Mouse (Mus musculus) kidney, adult 2 months (tissue): ENCODE data around the gene Mbnl2. TPM values are rescaled to one million over a fixed set of nuclear protein-coding genes. Genes with fewer than 3 reads are reported as not detected.
"Not testable (repeated sequence)": the region's sequence is repeated elsewhere in the genome, so short reads cannot be mapped to it uniquely, and the experiment has no call there.

Experiments
- DNase-seq: peaks from one replicate; pipeline ENCODE4 v3.0.0; 2021
- H3K27ac ChIP-seq: fragments of 200-500 bp; 2 replicates; pipeline ENCODE4 v1.5.1; 2012; ENCODE audit warnings: low read depth, low read length, control low read depth, inconsistent platforms; ENCODE audit not compliant: insufficient read depth
- H3K27me3 ChIP-seq: fragments of 200-500 bp; replicated peaks from 2 replicates; pipeline ENCODE4 v1.6.1; 2012; ENCODE audit warnings: mild to moderate bottlenecking, moderate library complexity, low read length, inconsistent platforms; ENCODE audit not compliant: control insufficient read depth, insufficient read depth
- H3K36me3 ChIP-seq: fragments of 200-500 bp; 2 replicates; pipeline ENCODE4 v1.6.1; 2012; ENCODE audit warnings: mild to moderate bottlenecking, moderate library complexity, low read length, inconsistent platforms; ENCODE audit not compliant: control insufficient read depth, insufficient read depth
- H3K4me1 ChIP-seq: fragments of 200-500 bp; 2 replicates; pipeline ENCODE4 v1.6.1; 2011; ENCODE audit warnings: low read length; ENCODE audit not compliant: control insufficient read depth, insufficient read depth
- H3K4me3 ChIP-seq: fragments of 200-500 bp; 2 replicates; pipeline ENCODE4 v1.5.1; 2011; ENCODE audit warnings: mild to moderate bottlenecking, low read depth, low read length, control low read depth; ENCODE audit not compliant: insufficient read depth
- CTCF ChIP-seq: fragments of 200-500 bp; conservative IDR thresholded peaks from 2 replicates; pipeline ENCODE4 v1.5.1; 2011; ENCODE audit warnings: low read depth, mild to moderate bottlenecking, control low read depth, low read length, moderate library complexity, mixed read lengths; ENCODE audit not compliant: insufficient read depth, insufficient read length
- POLR2A ChIP-seq: fragments of 200-500 bp; IDR thresholded peaks from one replicate; pipeline ENCODE4 v1.6.1; 2011; ENCODE audit warnings: low read depth, low read length, control low read depth
- WGBS: fragments of 180-500 bp; shearing (Covaris S2); methylation state at CpG from one replicate; pipeline ENCODE4 v1.1.7; 2018; 5-methylcytosine and 5-hydroxymethylcytosine counted together
- polyA plus RNA-seq: library from polyadenylated mRNA; depleted of rRNA; stranded (reverse); fragments of >200 nt; gene quantifications from 2 replicates; pipeline ENCODE4 v1.2.3, GENCODE M21; 2012

Gene Mbnl2
- polyA plus RNA-seq, 1 experiment = 50.0 TPM

GRCm38 (mm10) chr14:120353211-120353610 is 77.7 kb downstream of the Mbnl2 start:
- Histone ChIP-seq H3K4me1 (peaks cover 27% of the 10 kb centered on the region), H3K36me3 (no peaks in the 10 kb centered on the region), H3K27me3 (no peaks in the 10 kb centered on the region), H3K27ac (peak overlapping the region; percentile 25), H3K4me3 (no peak overlapping the region)
- no peak for DNase-seq
- TF ChIP-seq CTCF (no peak), POLR2A (no peak)
- WGBS = 51% methylated on average over 11 of the region's 11 CpGs

GRCm38 (mm10) chr14:120354595-120354994 is 79.1 kb downstream of the Mbnl2 start:
- no peaks in the 10 kb centered on the region for H3K36me3 ChIP-seq
- H3K4me1 ChIP-seq = peaks cover 25% of the 10 kb centered on the region
- H3K27ac ChIP-seq = no peak overlapping the region
- DNase-seq = no peak
- TF ChIP-seq POLR2A (no peak), CTCF (no peak)
- H3K27me3 ChIP-seq = no peaks in the 10 kb centered on the region
- whole genome bisulfite sequencing = 51% methylated on average over 6 of the region's 6 CpGs
- no peak overlapping the region for H3K4me3 ChIP-seq

GRCm38 (mm10) chr14:120355040-120355741 is 79.7 kb downstream of the Mbnl2 start:
- Histone ChIP-seq H3K4me3 (no peak overlapping the region), H3K27ac (peak overlapping the region; percentile 96), H3K36me3 (no peaks in the 10 kb centered on the region), H3K4me1 (peaks cover 25% of the 10 kb centered on the region), H3K27me3 (no peaks in the 10 kb centered on the region)
- TF ChIP-seq POLR2A = no peak
- TF ChIP-seq CTCF = no peak
- 13% methylated on average over 14 of the region's 14 CpGs for WGBS
- DNase-seq = peak; percentile 92

GRCm38 (mm10) chr14:120355742-120356440 is 80.4 kb downstream of the Mbnl2 start:
- H3K27me3 ChIP-seq = no peaks in the 10 kb centered on the region
- peak overlapping the region; percentile 96 for H3K27ac ChIP-seq
- H3K4me3 ChIP-seq = no peak overlapping the region
- H3K36me3 ChIP-seq = no peaks in the 10 kb centered on the region
- H3K4me1 ChIP-seq = peaks cover 25% of the 10 kb centered on the region
- WGBS = 50% methylated on average over 10 of the region's 10 CpGs
- peak; percentile 55 for DNase-seq
- TF ChIP-seq POLR2A = no peak
- TF ChIP-seq CTCF = no peak

- 95% methylated on average over 19 of the region's 19 CpGs for WGBS
These were observed 82.0 kb downstream of the Mbnl2 start for GRCm38 (mm10) chr14:120357321-120358070.

GRCm38 (mm10) chr14:120359608-120360007 is 84.1 kb downstream of the Mbnl2 start:
- H3K36me3 ChIP-seq, DNase-seq, H3K27me3 ChIP-seq, H3K27ac ChIP-seq, H3K4me3 ChIP-seq: not testable (repeated sequence)
- H3K4me1 ChIP-seq = peaks cover 20% of the 10 kb centered on the region
- WGBS = 95% methylated on average over 8 of the region's 8 CpGs

More at GRCm38 (mm10) chr14:120357321-120358070, 82.0 kb downstream of the Mbnl2 start:
- Histone ChIP-seq H3K4me1 (peaks cover 22% of the 10 kb centered on the region), H3K27ac (no peak overlapping the region), H3K36me3 (no peaks in the 10 kb centered on the region), H3K4me3 (no peak overlapping the region), H3K27me3 (no peaks in the 10 kb centered on the region)
- DNase-seq = no peak
- TF ChIP-seq POLR2A (no peak), CTCF (no peak)

- Histone ChIP-seq H3K27ac (no peak overlapping the region), H3K36me3 (no peaks in the 10 kb centered on the region), H3K4me1 (peaks cover 11% of the 10 kb centered on the region), H3K27me3 (no peaks in the 10 kb centered on the region), H3K4me3 (no peak overlapping the region)
- TF ChIP-seq CTCF = no peak
- no peak for TF ChIP-seq POLR2A
- WGBS = 63% methylated on average over 6 of the region's 6 CpGs
- no peak for DNase-seq
These were observed 85.7 kb downstream of the Mbnl2 start for GRCm38 (mm10) chr14:120361121-120361520.
